Mouse (Mus musculus) right cerebral cortex, postnatal 25 days (tissue): ENCODE measurements around the gene Ccpg1.

Experiments used
- DNase-seq: peaks from one replicate; pipeline ENCODE4 v3.0.0; 2022

The Ccpg1 gene

DNA sequence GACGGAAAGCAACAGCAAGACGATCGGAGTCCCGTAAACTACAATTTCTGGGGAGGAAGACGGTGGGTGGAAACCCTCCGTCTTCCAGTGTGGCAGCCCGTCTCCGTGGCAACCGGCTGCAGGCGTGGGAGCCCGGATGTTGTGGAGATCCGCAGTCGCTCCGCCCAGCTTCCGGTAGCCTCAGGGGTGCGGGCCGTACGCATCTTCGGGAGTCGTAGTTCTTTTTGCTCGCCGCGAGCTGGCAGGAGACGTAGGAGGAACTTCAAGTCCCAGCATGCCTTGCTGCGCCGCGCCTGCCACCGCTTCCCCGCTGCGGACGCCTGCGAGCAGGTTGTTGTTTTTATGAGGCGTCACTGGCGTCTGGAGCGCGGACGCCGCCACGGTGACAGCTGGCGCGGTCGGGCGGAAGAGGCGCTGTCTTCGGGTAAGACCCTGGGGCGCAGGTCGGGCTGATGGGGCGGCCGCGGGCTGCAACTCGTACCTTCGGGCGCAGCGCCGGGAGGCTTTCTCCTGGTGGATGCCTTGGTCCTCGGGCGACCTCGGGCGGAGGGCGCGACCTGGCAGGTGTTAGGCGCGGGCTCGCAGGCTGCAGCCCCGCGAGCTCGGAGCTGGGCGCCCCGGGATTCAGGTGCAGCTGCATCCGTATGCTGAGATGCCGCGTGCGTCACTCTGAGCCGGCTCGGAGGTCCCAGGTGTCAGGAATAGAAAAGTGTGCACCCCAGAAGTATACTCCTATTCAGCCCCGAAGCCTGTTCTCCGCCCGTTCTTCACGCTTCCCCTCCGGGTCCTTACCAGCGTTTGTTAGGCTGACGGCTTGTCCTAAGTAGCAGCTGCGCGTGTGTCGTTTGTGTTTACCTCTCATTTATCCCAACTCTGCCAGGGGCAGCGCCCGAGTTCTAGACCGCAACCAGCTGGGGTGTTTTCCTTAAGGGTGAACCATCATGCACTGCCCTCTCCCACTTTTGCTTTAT lies at the start of gene Ccpg1, which contains the start of gene Ccpg1os:
TSS of gene Ccpg1 (plus strand) at position 180 of the 971 bp plus-strand sequence.
TSS of gene Ccpg1os (minus strand) at position 133 of the 971 bp plus-strand sequence.
- DNase-seq, result peak; percentile 96

DNA sequence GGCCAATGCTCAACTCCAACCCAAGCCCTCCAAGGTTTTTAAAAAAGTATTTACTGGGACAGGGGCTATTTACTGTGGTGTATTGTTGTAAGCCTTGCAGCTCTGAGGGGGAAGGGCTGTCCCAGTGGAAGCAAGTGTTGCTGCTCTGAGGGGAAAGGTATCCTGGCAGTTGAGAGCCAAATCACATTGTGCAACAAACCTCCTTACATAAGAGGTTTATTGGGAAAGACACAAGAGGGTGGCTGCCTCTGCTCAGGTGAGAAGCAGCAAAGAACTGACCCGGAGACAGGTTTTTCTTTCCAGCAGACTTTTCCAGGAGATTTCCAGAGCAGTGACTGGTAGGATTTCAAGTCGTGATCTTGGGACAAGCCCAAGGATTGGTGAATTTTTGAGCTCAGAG lies 48.9 kb upstream of the Ccpg1 start:
- no peak for DNase-seq

DNA sequence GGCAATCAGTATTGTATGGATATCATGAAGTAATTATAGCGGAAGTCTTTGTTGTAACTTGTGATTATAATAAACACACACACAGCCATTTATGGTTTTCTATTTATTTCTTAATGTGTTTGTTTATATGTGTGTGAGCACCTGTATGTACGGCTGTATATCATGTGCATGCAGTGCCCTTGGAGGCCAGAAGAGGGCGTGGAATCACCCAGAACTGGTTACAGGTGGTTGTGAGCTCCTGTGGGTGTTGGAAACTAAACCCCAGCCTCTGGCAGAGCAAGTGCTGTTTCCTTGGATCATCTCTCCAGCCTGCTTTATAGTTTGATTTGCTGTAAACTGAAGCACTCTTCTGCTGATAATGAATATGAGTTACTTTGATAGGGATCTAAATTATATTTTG lies 41.8 kb upstream of the Ccpg1 start:
- no peak for DNase-seq

DNA sequence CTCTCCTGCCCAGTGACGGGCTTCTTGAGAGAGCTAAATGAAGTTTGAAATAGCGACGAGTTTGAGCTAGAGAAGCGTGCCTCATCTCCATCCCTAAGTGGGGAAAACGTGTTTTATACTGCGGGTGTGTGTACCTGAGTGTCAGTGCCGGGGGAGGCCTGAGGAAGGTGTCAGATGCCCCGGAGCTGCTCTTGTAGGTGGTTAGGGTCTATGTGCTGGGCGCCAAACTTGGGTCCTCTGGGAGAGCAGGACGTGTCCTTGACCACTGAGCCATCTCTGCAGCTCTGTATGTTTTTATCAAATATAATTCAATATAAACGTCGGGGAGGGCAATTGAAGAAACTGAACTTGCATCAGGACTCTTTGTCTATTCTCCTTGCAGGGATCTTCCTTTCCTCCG lies 40.9 kb upstream of the Ccpg1 start:
- DNase-seq, result no peak

DNA sequence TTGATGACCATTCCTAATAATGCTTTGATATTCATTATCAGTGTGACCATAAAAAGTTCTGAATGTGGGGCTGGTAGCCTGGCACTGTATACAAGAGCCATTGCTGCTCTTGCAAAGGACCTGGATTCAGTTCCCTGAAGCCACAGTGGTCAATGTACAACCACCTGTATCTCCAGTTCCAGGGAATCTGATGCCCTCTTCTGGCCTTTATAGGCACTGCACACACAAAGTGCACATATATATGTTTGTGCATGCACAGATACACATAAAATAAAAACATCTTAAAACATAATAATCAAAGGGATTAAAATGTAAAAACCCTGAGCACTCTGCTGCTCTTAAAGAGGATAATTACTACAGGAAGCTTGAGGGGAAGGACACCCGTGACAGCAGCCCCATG lies 38.2 kb upstream of the Ccpg1 start:
- no peak for DNase-seq

DNA sequence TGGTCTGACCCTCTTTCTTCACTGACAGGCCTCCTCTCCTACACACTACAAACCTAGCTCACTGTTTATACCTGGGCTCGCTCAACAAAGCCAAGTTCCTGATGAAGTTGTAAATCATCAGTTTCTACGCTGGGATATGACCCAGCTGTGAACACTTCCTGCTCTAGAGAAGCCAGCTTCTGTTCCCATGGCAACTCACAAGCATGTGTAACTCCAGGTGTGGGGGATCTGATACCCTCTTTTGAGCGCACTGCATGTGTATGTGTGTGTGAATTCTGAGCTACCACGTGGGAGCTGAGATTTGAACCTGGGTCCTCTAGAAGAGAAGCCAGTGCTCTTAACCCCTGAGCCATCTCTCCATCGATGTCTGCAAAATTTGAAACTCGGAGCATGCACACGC lies 35.7 kb upstream of the Ccpg1 start:
- DNase-seq, result no peak

DNA sequence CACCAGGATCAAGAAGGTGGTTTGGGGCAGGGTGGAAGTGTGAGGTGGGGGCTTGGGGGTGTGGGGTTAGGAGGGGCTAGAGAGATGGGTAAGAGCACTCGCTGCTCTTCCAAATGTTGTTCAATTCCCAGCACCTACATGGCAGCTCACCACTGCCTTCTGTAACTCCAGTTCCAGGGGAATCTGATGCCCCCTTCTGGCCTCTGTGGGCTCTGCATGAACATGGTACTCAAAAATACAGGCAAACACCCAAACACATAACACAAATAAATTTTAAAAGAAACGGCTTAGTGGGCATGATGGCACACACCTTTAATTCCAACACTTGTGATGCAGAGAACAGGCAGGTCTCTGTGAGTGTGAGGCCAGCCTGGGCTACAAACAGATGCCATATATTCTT lies 30.5 kb upstream of the Ccpg1 start:
- DNase-seq, result no peak

DNA sequence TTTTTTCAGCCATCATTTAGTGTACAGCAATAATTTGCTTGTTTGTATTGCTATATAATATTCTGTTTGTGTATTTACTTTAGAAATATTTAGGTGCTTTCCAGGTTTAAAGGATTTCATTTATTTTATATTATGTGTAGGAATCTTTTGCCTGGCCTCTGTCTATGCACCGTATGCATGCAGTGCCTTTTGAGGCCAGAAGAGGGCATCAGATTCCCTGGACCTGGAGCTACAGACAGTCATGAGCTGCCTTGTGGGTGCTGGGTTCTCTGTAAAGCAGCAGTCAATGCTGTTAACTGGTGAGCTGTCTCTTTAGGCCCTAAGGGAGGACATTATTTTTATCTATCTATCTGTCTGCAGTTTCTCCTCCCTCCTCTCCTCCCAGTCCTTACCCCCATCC lies 29.7 kb upstream of the Ccpg1 start:
- no peak for DNase-seq

DNA sequence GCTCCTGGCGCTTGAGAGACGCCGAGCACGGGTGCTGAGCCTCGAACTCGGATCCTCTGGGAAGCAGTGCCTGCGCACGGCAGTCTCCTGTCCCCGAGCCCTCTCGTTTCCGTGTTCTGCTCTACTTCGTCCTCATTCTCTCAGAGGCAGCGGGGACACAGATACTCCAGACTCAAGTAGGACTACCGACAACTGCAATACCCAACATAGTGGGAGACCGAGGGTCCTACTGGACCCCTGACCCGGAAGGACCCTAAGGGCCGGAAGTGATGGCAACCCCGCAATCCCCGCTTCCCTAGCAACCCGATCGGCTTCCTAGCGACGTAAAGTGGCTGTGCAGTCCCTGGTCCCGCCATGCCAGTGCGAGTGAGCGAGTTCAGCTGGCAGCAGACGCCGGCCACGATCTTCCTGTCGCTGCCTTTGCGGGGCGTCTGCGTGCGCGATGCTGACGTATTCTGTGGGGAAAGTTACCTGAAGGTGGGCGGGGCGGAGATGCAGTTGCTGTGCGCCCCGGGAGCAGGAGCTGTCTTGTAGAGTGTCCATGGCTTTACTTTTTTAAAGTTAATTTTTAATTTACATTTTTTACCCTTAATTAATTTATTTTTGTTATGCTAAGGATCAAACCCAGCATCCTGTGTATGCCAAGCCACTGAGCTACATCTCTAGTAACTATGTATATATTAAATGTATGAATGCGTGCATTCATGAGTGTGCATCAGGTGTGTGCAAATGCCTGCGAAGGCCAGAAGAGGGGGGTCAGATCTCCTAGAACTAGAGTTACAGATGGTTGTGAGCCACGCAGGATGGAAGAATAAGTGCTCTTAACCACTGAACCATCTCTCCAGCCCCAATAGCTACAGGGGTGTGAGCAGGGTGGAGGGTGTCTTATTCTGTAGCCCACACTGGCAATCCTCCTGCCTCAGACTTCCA lies 26.4 kb upstream of the Ccpg1 start, which contains the start of the genes Dyx1c1 and Gm44503:
TSS of gene Dyx1c1 (plus strand) at position 265 of the 930 bp plus-strand sequence.
TSS of gene Gm44503 (plus strand) at position 332 of the 930 bp plus-strand sequence.
- DNase-seq, result peak; percentile 77

DNA sequence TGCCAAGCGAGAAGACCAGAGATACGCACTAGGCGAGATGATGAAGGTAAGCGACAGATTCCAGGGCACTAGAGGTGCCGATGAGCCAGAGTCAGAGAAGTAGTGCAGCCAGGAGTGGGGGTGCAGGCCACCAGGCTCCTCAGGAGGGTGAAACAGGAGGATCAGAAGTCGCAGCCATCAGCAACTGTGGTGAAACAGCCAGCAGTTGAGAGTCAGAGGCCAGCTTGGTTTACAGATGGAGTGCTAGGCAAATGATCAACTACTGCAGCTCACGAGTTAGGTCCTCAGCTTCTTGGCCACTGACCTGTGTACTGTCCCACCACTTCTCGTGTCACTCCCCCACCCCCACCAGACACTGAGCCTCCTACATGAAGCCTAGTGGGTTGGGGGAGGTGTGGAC lies 23.9 kb upstream of the Ccpg1 start:
- no peak for DNase-seq

DNA sequence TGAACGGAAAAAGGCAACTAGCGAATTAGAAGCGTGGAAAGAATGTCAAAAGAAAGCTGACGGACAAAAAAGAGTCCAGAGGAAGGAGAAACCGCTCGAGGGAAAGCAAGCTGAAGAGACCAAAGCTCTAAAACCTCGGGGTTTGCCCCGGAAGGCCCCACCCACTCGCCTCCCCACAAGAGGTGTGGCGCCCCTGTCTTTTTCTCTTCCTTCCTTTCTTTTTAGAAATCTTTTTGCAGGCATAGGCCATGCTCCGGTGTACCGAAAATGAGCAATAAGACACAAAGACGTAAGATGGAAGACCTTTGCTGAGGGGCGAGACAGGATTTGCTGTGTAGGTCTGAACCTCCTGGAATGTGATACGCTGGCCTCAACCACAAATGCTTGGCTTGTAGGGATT lies 23.3 kb upstream of the Ccpg1 start:
- DNase-seq, result no peak

DNA sequence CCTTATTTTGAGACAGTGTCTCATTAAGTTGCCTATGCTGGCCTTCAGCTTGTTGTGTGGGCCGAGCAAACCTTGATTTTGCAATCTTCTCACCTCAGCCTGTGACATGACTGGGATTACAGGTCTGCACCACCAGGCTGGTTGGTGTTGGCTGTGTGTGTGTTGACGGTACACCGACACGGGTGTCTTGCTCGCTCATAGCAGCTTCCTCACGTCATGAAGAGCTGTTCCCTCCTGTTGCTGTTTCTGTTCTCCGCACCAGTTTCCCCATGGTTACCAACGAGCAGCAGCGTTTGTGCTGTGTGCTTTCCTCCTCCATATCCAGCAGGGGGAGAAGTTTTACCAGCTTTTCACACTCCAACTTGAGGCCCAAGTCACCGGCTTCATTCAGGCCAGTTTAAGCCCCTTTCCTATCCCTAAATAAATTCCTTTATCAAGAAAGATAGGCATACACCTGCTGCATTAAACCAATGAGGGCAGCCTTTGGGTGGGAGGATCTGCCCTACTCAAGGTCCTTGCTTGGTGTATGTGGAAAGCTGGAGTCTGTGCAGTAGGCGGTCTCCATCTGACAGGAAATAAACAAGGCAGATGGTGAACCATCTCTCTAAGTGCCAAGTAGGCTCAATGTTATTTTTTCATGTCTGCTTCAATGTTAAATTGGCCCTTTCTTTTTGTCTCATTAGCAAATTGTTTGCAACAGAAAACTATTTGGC lies 16.7 kb upstream of the Ccpg1 start:
- peak; percentile 70 for DNase-seq

DNA sequence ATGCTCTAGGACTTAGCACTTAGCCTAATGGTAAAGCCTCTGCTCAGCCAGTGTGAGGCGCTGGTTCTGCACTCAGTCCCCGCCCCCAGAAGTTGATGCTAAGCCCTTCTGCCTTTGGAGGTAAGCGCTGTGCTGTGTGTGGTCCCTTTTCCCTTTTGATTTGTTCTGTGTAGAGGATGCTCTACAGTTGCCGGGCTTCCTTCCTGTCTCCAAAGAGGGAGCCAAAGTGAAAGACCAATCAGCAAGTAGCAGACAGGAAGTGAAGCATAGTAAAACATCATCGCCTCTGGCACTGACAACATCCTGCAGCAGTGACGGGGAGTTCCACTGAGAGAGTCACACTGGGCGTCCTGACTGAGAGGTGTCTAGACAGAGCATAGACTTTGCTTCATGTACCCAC lies 15.4 kb upstream of the Ccpg1 start:
- DNase-seq, result no peak

DNA sequence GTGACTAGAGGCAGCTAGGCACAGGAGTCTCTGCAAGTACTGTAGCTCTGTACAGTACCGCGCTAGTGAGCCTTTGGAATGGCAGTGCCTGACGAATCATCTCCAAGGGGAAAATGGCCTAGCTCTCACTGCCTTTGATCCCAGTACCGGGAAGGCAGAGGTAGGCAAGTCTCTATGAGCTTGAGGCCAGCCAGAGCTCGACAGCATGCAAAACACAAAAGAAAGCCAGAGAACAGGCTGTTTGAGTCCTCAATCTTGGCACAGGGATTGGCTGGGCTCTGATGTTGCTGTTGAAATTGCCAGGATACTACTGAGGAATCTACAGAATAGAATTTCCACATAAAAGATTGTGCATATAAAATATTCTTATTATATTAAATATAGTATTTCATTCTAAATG lies 12.8 kb upstream of the Ccpg1 start:
- no peak for DNase-seq

DNA sequence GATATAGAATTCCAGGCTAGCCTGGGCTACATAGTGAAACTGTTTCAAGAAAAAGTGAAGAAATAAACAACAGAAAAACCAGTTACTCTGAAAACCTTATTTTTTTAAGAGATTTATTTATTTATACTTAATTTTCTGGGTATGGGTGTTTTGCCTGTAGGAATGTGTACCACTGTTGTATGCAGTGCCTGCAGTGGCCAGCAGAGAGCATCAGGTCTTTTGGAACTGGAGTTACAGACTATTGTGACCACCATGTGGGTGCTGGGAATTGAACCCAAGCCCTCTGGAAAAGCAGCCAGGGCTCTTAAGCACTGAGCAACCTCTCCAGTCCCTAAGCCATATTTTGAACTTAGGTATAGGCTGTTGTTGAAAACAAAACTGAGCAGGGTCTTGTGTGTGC lies 12.2 kb upstream of the Ccpg1 start:
- no peak for DNase-seq

DNA sequence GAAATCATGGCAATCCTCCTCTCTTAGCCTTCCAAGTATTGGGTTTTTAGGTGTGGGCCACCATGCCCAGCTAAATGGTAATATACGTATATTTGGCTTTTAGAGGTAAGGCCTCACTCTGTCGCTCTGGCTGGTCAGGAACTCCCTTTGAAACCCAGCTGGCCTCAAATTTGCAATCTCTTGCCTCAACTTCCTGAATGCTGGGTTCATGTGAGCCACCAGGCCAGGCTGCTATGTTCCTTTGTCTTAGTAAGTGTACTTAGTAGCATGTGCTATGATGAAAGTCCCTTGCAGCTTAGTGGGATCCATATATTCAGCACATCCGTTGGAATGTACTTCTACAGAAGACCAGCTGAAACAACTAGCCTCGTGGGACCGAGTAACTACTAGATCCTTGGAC lies 10.5 kb upstream of the Ccpg1 start:
- no peak for DNase-seq

DNA sequence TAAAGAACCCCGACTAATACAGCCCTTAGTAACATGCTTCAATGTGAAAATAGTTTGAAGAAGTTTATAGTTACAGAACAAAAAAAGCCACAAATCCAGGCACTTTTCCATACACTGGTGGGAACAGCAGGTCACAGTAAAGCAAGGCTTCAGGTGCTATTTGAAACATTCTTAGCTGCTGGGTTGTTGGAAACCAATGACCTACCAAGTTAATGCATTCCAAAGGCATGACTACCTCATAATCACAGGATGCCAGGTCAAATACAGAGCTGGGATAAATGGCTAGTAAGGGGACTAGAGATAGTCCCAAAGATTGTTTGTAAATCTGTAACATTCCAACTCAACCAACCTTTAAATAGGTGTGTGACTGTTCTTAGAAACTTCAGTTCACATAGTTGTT lies 10.0 kb upstream of the Ccpg1 start:
- DNase-seq, result no peak

DNA sequence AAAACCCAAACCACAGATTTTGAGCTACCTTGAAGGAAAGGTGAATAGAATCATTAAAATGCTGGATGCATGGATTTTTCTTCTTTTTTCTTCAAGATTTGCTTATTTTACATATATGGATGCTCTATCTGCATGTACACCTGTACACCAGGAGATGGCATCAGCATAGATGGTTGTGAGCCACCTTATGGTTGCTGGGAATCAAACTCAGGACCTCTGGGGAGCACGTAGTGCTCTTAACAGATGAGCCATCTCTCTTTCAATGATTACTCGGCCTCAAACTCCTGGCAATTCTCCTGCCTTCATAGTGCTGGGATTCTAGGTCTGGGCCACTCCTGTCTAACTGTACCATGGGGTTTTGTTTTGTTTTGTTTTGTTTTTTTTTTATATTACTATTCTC lies 2.2 kb upstream of the Ccpg1 start:
- DNase-seq, result no peak

DNA sequence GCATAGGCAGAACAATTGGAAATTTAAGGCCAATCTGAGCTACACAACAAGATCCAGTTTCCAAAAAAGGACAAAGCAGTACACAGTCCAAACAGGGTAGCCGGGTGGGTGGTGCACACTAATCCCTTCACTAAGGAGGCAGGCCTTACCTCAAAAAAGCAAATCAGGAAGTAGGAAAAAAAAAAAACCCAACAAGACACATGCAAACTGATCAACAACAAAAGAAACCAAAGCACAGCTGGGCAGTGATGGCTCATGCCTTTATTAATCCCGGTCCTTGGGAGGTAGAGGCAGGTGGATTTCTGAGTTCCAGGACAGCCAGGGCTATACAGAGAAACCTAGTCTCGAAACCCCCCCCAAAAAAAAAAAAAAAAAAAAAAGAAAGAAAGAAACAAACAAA lies 2.5 kb downstream of the Ccpg1 start:
- DNase-seq, result no peak

DNA sequence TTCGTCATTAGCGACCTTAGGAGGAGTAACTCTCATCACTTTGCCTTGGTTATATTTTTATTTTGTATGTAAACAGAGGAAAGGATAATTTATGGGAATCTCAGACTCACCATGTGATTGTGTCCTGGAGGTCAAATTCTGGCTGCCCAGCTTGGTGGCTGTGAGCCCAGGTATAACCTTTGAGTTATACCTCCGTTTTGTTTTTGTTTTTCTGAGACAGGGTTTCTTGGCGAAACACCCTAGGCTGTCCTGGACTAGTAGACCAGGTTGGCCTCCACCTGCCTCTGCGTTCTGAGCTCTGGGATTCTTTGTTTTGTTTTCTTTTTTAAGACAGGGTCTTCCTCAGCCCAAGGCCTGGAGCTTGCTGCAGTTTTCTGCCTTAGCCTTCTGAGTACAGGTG lies 3.5 kb downstream of the Ccpg1 start:
- DNase-seq, result no peak

DNA sequence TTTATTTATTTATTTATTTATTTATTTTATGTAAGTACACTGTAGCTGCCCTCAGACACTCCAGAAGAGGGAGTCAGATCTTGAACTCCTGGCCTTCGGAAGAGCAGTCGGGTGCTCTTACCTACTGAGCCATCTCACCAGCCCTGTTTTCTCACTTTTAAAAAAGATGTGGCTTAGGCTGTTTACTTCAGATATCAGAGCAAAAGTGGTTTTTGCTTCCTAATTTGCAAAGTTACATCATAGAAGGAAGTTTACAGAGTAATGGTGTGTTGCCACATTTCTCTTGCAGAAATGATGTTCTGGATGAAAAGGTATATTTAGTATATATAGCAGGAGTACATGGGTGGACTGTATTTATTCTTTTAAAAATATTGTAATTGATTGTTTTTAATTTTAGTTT lies 6.2 kb downstream of the Ccpg1 start:
- DNase-seq, result no peak

DNA sequence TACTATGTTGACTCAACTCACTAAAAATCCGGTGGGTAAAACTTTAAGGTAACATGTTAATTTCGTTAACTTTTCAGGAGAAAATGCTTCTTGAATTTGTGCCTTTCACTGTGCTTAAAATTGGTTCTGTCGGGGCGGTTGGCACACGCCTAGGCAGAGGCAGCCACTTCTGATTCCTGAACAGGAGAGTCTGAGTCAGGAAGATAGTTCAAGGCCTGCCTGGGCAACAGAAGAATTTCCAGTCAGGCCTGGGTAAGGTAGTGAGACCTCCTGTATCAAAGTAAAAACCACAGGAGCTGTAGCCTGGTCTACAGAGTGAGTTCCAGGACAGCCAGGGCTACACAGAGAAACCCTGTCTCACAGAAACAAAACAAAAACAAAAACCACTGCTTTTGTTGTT lies 7.3 kb downstream of the Ccpg1 start:
- DNase-seq, result no peak

DNA sequence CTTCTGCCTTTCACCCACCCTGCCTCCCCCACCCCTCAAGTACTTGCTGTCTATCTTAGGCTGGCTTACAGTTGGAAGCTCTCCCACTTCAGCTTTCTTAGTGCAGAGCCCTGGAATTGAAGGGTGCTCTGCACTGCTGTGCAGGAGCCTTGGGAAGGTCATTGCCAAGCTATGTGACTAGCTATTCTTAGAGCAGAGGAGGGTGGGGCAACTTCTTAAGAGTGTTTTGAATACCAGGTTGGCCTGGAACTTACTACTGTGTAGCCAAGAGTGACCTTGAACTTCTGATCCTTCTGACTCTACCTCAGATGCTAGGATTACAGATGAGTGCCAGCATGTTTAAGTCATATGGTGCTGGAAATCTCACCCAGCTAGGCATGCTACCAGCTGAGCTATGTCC lies 10.9 kb downstream of the Ccpg1 start:
- DNase-seq, result no peak
